Comparison of ENCODE assay signal across 28 mouse cellular contexts in the genomic region with DNA sequence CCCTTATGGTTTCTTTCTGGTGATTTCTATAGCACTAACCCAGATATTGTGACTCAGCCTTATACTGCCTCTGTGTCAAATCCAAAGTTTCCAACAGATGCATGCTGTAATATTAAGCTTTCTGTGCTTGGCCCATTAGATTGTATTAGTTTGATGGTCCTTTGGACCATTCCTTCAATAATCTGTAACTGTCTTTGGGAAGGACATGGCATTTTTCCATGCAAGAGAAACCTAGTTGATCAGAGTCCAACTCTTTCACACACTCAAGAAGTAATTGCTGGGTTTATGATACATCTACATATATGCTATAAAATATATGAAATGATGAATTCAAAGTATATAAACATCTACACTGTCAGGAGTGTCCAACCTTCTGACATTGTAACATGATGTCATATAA.
"Had no signal": no experiment of that assay in that cellular context is flagged by ENCODE, and none has a peak within 500 bp of the region (broad histone marks: within the 10 kb centered on the region; RNA-seq: fewer than 3 reads in every experiment).

No protein-coding gene starts in this region.

- ATAC-seq: forebrain, embryonic 13.5 days; forebrain, embryonic 14.5 days; forebrain, embryonic 15.5 days; forebrain, embryonic 16.5 days had no signal

- DNase-seq: cerebellum, adult 2 months; cerebellum, adult 8-10 months; cerebellum, adult 9-10 months; cerebellum, adult 9-11 months; cerebellum, postnatal 10 days; cerebellum, postnatal 14 days; cerebellum, postnatal 25 days; cerebellum, postnatal 36 days; embryo, embryonic 11 days; forebrain, postnatal 0 days; gastrocnemius, adult 2 months; gastrocnemius, postnatal 10 days; gastrocnemius, postnatal 14 days; gastrocnemius, postnatal 25 days; gastrocnemius, postnatal 36 days; heart, adult 18-20 months; heart, adult 2 months had no signal

- H3K27ac ChIP-seq: embryonic facial prominence, embryonic 10.5 days; embryonic facial prominence, embryonic 12.5 days; embryonic facial prominence, embryonic 13.5 days; embryonic facial prominence, embryonic 15.5 days; forebrain, embryonic 10.5 days; forebrain, embryonic 12.5 days; forebrain, embryonic 13.5 days; forebrain, embryonic 15.5 days; gastrocnemius, adult 2 months; heart, adult 2 months had no signal

- H3K9me3 ChIP-seq: embryonic facial prominence, embryonic 10.5 days; embryonic facial prominence, embryonic 12.5 days; embryonic facial prominence, embryonic 13.5 days; embryonic facial prominence, embryonic 15.5 days; forebrain, embryonic 10.5 days; forebrain, embryonic 12.5 days; forebrain, embryonic 13.5 days; forebrain, embryonic 15.5 days had no signal

- H3K4me2 ChIP-seq: embryonic facial prominence, embryonic 12.5 days; embryonic facial prominence, embryonic 13.5 days; embryonic facial prominence, embryonic 15.5 days; forebrain, embryonic 12.5 days; forebrain, embryonic 13.5 days; forebrain, embryonic 15.5 days had no signal

- H3K36me3 ChIP-seq: embryonic facial prominence, embryonic 10.5 days; embryonic facial prominence, embryonic 12.5 days; embryonic facial prominence, embryonic 15.5 days; forebrain, embryonic 10.5 days; forebrain, embryonic 12.5 days; forebrain, embryonic 15.5 days had no signal

- H3K27me3 ChIP-seq: embryonic facial prominence, embryonic 12.5 days; embryonic facial prominence, embryonic 13.5 days; embryonic facial prominence, embryonic 15.5 days; forebrain, embryonic 12.5 days; forebrain, embryonic 13.5 days; forebrain, embryonic 15.5 days had no signal

- H3K4me3 ChIP-seq: embryonic facial prominence, embryonic 10.5 days; embryonic facial prominence, embryonic 12.5 days; embryonic facial prominence, embryonic 13.5 days; embryonic facial prominence, embryonic 15.5 days; erythroblast, embryonic 14.5 days; forebrain, embryonic 10.5 days; forebrain, embryonic 12.5 days; forebrain, embryonic 13.5 days; forebrain, embryonic 15.5 days; gastrocnemius, adult 2 months; heart, adult 2 months had no signal

- H3K9ac ChIP-seq: embryonic facial prominence, embryonic 12.5 days; embryonic facial prominence, embryonic 13.5 days; embryonic facial prominence, embryonic 15.5 days; forebrain, embryonic 12.5 days; forebrain, embryonic 13.5 days; forebrain, embryonic 15.5 days; forebrain, postnatal 0 days had no signal

- H3K4me1 ChIP-seq: embryonic facial prominence, embryonic 12.5 days; forebrain, embryonic 15.5 days had no signal
